In the genomic region with DNA sequence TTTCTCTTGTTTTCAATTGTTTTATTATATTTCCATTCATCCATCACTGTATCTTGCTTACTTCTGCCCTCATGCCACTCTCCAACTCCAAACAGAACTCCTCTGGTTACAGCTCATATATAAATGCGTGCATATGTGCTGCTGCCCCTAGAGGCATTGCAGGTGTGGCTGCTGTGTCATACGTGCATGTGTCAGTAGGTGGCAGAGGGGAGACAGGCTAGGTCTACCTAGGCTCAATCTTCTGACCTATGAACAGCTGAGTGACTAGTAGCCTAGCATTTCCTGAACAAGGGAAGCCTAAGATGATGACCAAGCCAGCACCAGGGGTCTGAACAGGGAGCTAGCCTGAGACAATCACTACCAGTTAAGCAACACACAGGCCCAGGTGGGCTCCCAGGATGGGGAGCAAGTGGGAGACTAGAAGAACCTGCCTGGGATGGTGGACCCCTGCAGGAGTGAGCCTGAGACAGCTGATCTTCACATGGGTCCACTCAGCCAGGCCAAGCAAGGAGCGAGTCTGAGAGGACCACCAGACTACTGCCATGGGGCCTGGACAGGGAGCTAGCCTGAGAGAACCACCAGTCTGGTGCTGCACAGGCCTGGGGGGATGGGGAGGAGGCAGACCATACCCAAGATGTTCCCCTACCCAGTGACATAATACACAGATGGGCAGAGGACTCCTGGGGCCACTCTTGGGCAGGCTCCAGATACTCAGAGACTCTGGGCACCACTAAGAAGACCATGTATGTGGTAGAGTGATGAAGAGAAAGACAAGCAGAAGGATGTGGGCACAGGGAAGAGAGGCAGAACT, we compare ENCODE assay signal across 8 mouse cellular contexts. TPM values are rescaled to one million over a fixed set of nuclear protein-coding genes. Genes with fewer than 3 reads are reported as not detected.
DNase-seq lines count a peak whose midpoint lies in the region; ATAC-seq and TF ChIP-seq lines count a peak whose summit lies in the region.

No protein-coding gene starts in this region.

- no peak overlapping the region for H3K4me3 ChIP-seq in testis, adult 2 months (ENCODE audit: control insufficient read depth, low read depth, low read length)

- no peak for DNase-seq in testis, postnatal 14 days (ENCODE audit: low spot score)
- peak; percentile 54 to 59 for DNase-seq in cerebellum, postnatal 14 days
- DNase-seq in liver: peak; percentile 49
- DNase-seq in naive thymus-derived CD4-positive, alpha-beta T cell, adult 2 months (ENCODE audit: low read depth): peak; percentile 82
- DNase-seq in thymus, postnatal 4 days: peak; percentile 84
- DNase-seq in adrenal gland, postnatal 25 days: no peak

- peak; percentile 43; the same call in 1 of the 2 replicates for TF ChIP-seq CTCF in testis, adult 2 months (IDR thresholded peaks at IDR 0.05; ENCODE audit: control insufficient read depth, insufficient read depth, insufficient replicate concordance, low read depth, low read length)

- peak; percentile 90 to 94 for ATAC-seq in hematopoietic stem cell, adult 5-6 weeks (replicated peaks in 1 of 2; ENCODE audit: insufficient read depth in 1 of 2, low FRiP score in 2 of 2, low TSS enrichment in 1 of 2, low read depth in 1 of 2, poor library complexity in 2 of 2, severe bottlenecking in 2 of 2)

- no peaks in the 10 kb centered on the region for H3K36me3 ChIP-seq in testis, adult 2 months (ENCODE audit: control insufficient read depth, insufficient read depth, low read length)

- H3K27me3 ChIP-seq in testis, adult 2 months (ENCODE audit: control insufficient read depth, insufficient read depth, low read length): no peaks in the 10 kb centered on the region

- TF ChIP-seq POLR2A in testis, adult 2 months (IDR thresholded peaks at IDR 0.05; ENCODE audit: control insufficient read depth, low read depth, low read length): no peak

- H3K4me1 ChIP-seq in testis, adult 2 months (ENCODE audit: control insufficient read depth, insufficient read depth, low read length): peaks cover 4% of the 10 kb centered on the region

- H3K27ac ChIP-seq in testis, adult 2 months (ENCODE audit: control insufficient read depth, insufficient read depth, low read depth, low read length): no peak overlapping the region

RNA-seq across cellular contexts. Expression of a gene that starts 17.5 kb away (rescaled TPM):
- 6.1 and 6.2 TPM in 2 replicates for polyA plus RNA-seq in testis, adult 2 months (2012; rRNA removed)
- total RNA-seq in hematopoietic stem cell, adult 5-6 weeks (2017): 29.3 and 34.7 TPM in 2 replicates
- total RNA-seq in adrenal gland, postnatal 25 days (2021): 22.2 and 33.3 TPM in 2 replicates

Comparison
In these comparisons a context has a peak if more than half of its experiments do, and no peak if none do; other contexts are left out.
1. DNase-seq: peak in cerebellum, postnatal 14 days (2 of 2), liver (single experiment), naive thymus-derived CD4-positive, alpha-beta T cell, adult 2 months (single experiment) and thymus, postnatal 4 days (single experiment); none in testis, postnatal 14 days (single experiment) and adrenal gland, postnatal 25 days (single experiment).